Mouse (Mus musculus): ENCODE results near the gene Crhr1. TPM values are rescaled to one million over a fixed set of nuclear protein-coding genes. Genes with fewer than 3 reads are reported as not detected.

Gene Crhr1
- polyA plus RNA-seq, 1 experiment from 2014 or later = not detected

DNA sequence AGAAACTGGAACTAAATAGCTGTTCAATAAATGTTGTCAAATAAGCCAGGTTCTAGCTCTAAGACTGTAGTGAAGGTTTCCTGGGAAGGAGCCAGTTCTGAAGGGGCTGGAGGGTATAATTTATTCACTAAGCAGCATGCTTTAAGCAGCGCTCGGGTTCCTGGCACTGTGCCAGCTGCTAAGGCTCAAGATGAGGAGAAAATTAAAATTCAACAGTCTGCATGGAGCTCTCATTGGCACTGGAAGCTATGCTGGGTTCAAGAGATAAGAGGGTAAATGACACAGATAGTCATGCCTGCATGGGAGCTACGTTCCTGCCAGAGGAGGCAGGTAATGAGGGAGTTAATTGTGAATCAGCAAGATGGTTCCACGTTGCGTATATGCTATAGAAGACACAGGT lies 26.3 kb upstream of the Crhr1 start:
- no peak overlapping the region for H3K4me3 ChIP-seq (ENCODE audit: low read length)
- H3K9ac ChIP-seq (ENCODE audit: low read length) = no peak overlapping the region
- H3K4me1 ChIP-seq (ENCODE audit: control insufficient read depth, insufficient read depth, low read length) = no peaks in the 10 kb centered on the region
- no peak for ATAC-seq (replicated peaks; ENCODE audit: extremely low read depth, insufficient read depth, low FRiP score)
- H3K9me3 ChIP-seq (replicated peaks; ENCODE audit: control insufficient read depth, low read length) = no peaks in the 10 kb centered on the region
- no peaks in the 10 kb centered on the region for H3K36me3 ChIP-seq (ENCODE audit: control insufficient read depth, insufficient read depth)
- H3K27ac ChIP-seq (ENCODE audit: low read length) = no peak overlapping the region
- H3K4me2 ChIP-seq (ENCODE audit: low read depth, low read length) = no peak overlapping the region
- H3K27me3 ChIP-seq (ENCODE audit: control insufficient read depth, insufficient read depth, low read length) = peaks cover 2% of the 10 kb centered on the region; the same call in 1 of the 2 replicates
- 57% methylated on average over 5 of the region's 5 CpGs for WGBS

DNA sequence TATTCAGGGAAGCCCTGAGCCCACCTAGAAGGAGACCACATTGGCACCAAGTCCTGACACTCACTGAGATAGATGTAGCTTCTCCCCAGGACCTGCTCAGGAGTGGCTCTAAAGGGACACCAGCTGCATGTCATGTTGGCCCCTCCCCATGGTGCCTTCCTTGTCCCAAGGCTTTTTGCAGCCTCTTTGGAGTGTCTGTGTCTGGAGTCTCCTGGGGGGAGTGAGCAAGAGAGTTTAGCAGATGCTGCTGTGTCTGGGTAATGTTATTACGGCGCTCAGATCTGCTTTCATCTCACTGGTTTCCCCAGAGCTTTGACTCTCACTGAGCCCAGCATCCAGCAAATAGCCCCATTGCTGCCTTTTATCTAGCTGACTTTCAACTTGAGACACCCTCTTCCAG lies 25.7 kb upstream of the Crhr1 start:
- WGBS = 72% methylated on average over 2 of the region's 2 CpGs
- H3K4me3 ChIP-seq (ENCODE audit: low read length) = no peak overlapping the region
- H3K4me1 ChIP-seq (ENCODE audit: control insufficient read depth, insufficient read depth, low read length) = no peaks in the 10 kb centered on the region
- no peak overlapping the region for H3K4me2 ChIP-seq (ENCODE audit: low read depth, low read length)
- H3K9ac ChIP-seq (ENCODE audit: low read length) = no peak overlapping the region
- peaks cover 2% of the 10 kb centered on the region; the same call in 1 of the 2 replicates for H3K27me3 ChIP-seq (ENCODE audit: control insufficient read depth, insufficient read depth, low read length)
- no peak for ATAC-seq (replicated peaks; ENCODE audit: extremely low read depth, insufficient read depth, low FRiP score)
- H3K9me3 ChIP-seq (replicated peaks; ENCODE audit: control insufficient read depth, low read length) = no peaks in the 10 kb centered on the region
- no peak overlapping the region for H3K27ac ChIP-seq (ENCODE audit: low read length)
- H3K36me3 ChIP-seq (ENCODE audit: control insufficient read depth, insufficient read depth) = no peaks in the 10 kb centered on the region

DNA sequence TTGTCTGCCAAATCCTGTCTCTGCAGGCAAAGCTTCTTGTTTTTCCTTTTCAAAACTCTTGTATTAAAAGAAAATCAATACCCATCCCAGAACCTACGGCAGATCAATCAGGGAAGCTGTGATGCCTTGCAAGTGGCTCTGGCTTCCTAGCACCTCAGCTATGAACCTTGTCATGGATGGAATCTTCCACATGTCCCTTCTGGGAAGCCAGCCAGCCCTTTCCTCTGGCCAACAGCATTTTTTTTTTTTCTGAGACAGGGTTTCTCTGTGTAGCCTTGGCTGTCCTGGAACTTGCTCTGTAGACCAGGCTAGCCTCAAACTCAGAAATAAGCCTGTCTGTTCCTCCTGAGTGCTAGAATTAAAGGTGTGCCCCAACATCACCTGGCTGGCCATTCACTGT lies 22.3 kb upstream of the Crhr1 start:
- Histone ChIP-seq H3K27ac (ENCODE audit: low read length) (no peak overlapping the region), H3K27me3 (ENCODE audit: control insufficient read depth, insufficient read depth, low read length) (peaks cover 2% of the 10 kb centered on the region; the same call in 1 of the 2 replicates), H3K9ac (ENCODE audit: low read length) (no peak overlapping the region), H3K9me3 (replicated peaks; ENCODE audit: control insufficient read depth, low read length) (no peaks in the 10 kb centered on the region), H3K4me2 (ENCODE audit: low read depth, low read length) (no peak overlapping the region), H3K36me3 (ENCODE audit: control insufficient read depth, insufficient read depth) (no peaks in the 10 kb centered on the region), H3K4me1 (ENCODE audit: control insufficient read depth, insufficient read depth, low read length) (no peaks in the 10 kb centered on the region), H3K4me3 (ENCODE audit: low read length) (no peak overlapping the region)
- no peak for ATAC-seq (replicated peaks; ENCODE audit: extremely low read depth, insufficient read depth, low FRiP score)
- 63% methylated on average over 1 of the region's 1 CpGs for WGBS

DNA sequence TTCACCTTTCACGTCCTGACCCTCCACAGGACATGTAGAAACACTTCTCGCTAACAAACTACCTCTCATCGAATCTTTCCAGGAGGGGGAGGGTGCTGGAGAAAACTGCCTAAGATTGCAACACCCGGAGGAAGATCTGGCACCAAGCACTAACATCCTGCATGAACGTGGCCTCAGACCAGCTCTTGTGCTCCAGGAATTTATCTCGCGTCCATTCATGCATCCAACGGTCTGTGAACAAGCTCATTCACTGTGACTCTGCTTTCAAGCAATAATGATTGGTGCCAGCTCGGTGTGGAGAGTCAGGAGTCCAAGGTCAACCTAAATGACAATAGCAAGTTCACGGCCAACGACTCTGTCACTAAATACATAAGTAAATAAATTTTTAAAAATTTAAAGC lies 20.8 kb upstream of the Crhr1 start:
- 67% methylated on average over 11 of the region's 11 CpGs for WGBS

DNA sequence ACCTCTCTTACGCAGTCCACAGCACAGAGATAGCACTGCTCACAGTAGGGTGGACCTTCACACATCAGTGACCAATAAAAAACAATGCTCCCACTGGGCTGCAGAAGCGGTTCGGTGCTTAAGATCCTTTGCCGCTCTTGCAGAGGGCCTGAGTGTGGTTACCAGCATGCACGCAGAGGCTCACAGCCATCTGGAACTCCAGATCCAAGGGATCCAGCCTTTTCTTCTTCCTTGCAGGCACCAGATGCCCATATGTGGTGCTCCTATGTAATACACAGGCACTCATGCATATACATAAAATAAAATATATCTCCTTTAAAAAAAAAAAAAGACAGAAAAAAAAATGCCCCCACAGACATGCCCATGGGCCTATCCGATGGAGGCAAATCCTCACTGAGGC lies 19.0 kb upstream of the Crhr1 start:
- H3K9me3 ChIP-seq (replicated peaks; ENCODE audit: control insufficient read depth, low read length) = no peaks in the 10 kb centered on the region
- H3K36me3 ChIP-seq (ENCODE audit: control insufficient read depth, insufficient read depth) = no peaks in the 10 kb centered on the region
- no peak for ATAC-seq (replicated peaks; ENCODE audit: extremely low read depth, insufficient read depth, low FRiP score)
- WGBS = 80% methylated on average over 6 of the region's 6 CpGs
- H3K27me3 ChIP-seq (ENCODE audit: control insufficient read depth, insufficient read depth, low read length) = no peaks in the 10 kb centered on the region
- H3K4me2 ChIP-seq (ENCODE audit: low read depth, low read length) = no peak overlapping the region
- H3K4me3 ChIP-seq (ENCODE audit: low read length) = no peak overlapping the region
- H3K9ac ChIP-seq (ENCODE audit: low read length) = no peak overlapping the region
- no peaks in the 10 kb centered on the region for H3K4me1 ChIP-seq (ENCODE audit: control insufficient read depth, insufficient read depth, low read length)
- H3K27ac ChIP-seq (ENCODE audit: low read length) = no peak overlapping the region

More for the DNA sequence above, 20.8 kb upstream of the Crhr1 start:
- Histone ChIP-seq H3K9me3 (replicated peaks; ENCODE audit: control insufficient read depth, low read length) (no peaks in the 10 kb centered on the region), H3K4me1 (ENCODE audit: control insufficient read depth, insufficient read depth, low read length) (no peaks in the 10 kb centered on the region), H3K4me2 (ENCODE audit: low read depth, low read length) (no peak overlapping the region), H3K4me3 (ENCODE audit: low read length) (no peak overlapping the region), H3K36me3 (ENCODE audit: control insufficient read depth, insufficient read depth) (no peaks in the 10 kb centered on the region), H3K9ac (ENCODE audit: low read length) (no peak overlapping the region), H3K27me3 (ENCODE audit: control insufficient read depth, insufficient read depth, low read length) (peaks cover 2% of the 10 kb centered on the region; the same call in 1 of the 2 replicates), H3K27ac (ENCODE audit: low read length) (no peak overlapping the region)
- no peak for ATAC-seq (replicated peaks; ENCODE audit: extremely low read depth, insufficient read depth, low FRiP score)

DNA sequence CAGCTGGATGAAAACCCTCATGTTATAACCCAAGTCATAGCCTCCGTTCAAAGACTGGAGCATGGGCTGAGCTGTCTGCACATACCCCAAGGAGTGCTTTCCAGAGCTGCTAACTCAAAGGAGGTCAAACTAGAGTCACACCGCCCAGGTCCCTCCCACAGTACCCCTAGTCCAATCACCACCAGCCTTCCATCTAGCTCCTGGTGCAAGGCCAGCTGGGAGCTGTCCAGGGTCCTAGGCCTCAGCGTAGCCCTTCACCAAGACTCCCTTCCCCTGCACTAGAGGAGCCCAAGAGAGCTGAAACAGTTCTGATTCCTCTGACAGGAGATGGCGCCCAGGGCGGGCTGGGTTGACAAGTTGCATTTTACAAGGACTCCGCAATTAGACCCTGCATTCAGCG lies 18.0 kb upstream of the Crhr1 start:
- Histone ChIP-seq H3K27ac (ENCODE audit: low read length) (no peak overlapping the region), H3K9me3 (replicated peaks; ENCODE audit: control insufficient read depth, low read length) (no peaks in the 10 kb centered on the region), H3K36me3 (ENCODE audit: control insufficient read depth, insufficient read depth) (no peaks in the 10 kb centered on the region), H3K4me2 (ENCODE audit: low read depth, low read length) (no peak overlapping the region), H3K4me1 (ENCODE audit: control insufficient read depth, insufficient read depth, low read length) (no peaks in the 10 kb centered on the region), H3K27me3 (ENCODE audit: control insufficient read depth, insufficient read depth, low read length) (no peaks in the 10 kb centered on the region), H3K9ac (ENCODE audit: low read length) (no peak overlapping the region), H3K4me3 (ENCODE audit: low read length) (no peak overlapping the region)
- WGBS = 2% methylated on average over 7 of the region's 7 CpGs
- peak; percentile 86 for ATAC-seq (replicated peaks; ENCODE audit: extremely low read depth, insufficient read depth, low FRiP score)

DNA sequence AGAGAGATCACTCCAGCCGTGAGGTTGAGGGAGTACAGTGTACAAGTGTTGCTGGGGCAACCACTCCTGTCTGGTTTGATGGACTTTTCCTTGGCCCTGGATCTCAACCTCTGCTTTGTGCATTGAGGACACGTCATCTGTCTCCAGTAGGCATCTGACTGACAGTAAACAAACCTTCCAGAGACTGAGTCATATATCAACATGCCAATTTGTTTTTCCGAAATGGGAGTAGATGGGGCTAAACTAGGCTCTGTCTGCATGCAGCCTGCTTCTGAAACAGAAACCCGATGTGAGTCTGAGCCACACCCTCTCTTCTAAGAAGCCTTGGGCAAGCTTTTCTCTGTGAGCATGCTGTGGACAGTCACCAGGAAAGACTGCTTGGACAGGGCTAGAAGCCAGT lies 14.3 kb upstream of the Crhr1 start:
- no peak overlapping the region for H3K4me2 ChIP-seq (ENCODE audit: low read depth, low read length)
- no peak overlapping the region for H3K4me3 ChIP-seq (ENCODE audit: low read length)
- no peak for ATAC-seq (replicated peaks; ENCODE audit: extremely low read depth, insufficient read depth, low FRiP score)
- 64% methylated on average over 4 of the region's 4 CpGs for WGBS
- no peak overlapping the region for H3K9ac ChIP-seq (ENCODE audit: low read length)
- H3K27ac ChIP-seq (ENCODE audit: low read length) = no peak overlapping the region
- H3K9me3 ChIP-seq (replicated peaks; ENCODE audit: control insufficient read depth, low read length) = no peaks in the 10 kb centered on the region
- no peaks in the 10 kb centered on the region for H3K36me3 ChIP-seq (ENCODE audit: control insufficient read depth, insufficient read depth)
- no peaks in the 10 kb centered on the region for H3K4me1 ChIP-seq (ENCODE audit: control insufficient read depth, insufficient read depth, low read length)
- 0 out of 2 replicates have a peak, but pooled peaks cover 2% of the 10 kb centered on the region for H3K27me3 ChIP-seq (ENCODE audit: control insufficient read depth, insufficient read depth, low read length)

DNA sequence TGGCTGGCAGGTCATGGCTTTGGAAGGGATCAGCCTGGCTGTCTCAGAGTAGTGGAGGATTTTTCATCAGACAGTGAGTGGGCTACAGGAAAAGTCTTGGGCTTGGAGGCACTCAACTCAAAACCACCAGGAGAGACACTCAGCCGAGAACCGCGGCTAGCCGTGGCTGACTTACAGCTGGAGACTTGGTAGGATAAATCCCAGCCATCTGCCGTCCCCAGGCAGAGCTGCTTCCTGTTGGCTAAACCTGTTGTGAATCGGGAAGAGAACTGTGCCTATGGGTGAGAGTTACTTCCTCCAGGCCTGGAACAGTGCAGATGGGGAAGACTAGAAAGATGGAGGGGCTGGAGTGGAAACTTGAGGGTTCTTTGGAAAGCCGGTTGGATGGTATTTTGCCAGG lies 9.7 kb upstream of the Crhr1 start:
- ATAC-seq (replicated peaks; ENCODE audit: extremely low read depth, insufficient read depth, low FRiP score) = no peak
- 60% methylated on average over 7 of the region's 7 CpGs for WGBS
- no peaks in the 10 kb centered on the region for H3K36me3 ChIP-seq (ENCODE audit: control insufficient read depth, insufficient read depth)
- H3K9me3 ChIP-seq (replicated peaks; ENCODE audit: control insufficient read depth, low read length) = no peaks in the 10 kb centered on the region
- H3K4me1 ChIP-seq (ENCODE audit: control insufficient read depth, insufficient read depth, low read length) = no peaks in the 10 kb centered on the region
- H3K4me2 ChIP-seq (ENCODE audit: low read depth, low read length) = no peak overlapping the region
- H3K9ac ChIP-seq (ENCODE audit: low read length) = no peak overlapping the region
- H3K27ac ChIP-seq (ENCODE audit: low read length) = no peak overlapping the region
- no peak overlapping the region for H3K4me3 ChIP-seq (ENCODE audit: low read length)
- peaks cover 7% of the 10 kb centered on the region; the same call in 1 of the 2 replicates for H3K27me3 ChIP-seq (ENCODE audit: control insufficient read depth, insufficient read depth, low read length)

DNA sequence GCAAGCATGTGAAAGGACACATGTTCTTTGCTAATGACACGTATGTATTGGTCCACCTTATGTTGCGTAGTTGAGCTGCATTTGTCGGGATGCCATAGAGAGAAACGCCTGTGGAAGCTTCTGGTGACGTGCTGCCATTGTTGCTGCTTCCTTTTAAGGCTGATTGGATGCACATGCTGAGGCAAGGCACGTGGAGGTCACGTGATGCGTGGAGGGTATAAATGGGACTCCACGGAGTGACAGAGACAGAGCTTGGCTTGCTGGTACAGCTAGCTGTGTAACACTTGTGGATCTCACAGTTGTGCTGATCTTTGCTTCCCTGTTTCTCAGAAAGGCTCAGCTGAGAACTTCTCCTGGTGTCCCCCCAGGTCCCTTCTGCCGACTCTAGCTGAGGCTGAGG lies 9.2 kb upstream of the Crhr1 start:
- 79% methylated on average over 10 of the region's 10 CpGs for WGBS
- no peak overlapping the region for H3K4me3 ChIP-seq (ENCODE audit: low read length)

DNA sequence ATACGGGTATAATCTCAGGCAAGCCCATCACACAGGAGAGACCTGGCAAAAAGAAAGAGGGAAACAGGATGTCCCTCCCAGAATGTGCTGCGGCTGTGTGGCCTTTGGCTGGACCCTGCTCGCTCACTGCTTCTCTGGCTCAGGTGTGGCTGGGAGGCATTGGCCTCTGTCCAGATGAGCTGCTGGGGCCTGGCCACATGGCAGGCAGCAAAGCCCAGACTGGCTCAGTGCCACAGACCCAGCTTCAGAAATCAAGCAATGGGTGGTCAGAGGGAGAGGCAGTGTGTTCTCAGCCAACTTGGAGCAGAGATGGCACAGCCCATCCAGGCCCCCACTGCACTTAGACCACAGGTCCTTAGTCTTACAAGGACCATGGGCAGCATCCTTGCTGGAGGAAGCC lies 8.1 kb upstream of the Crhr1 start:
- no peak overlapping the region for H3K4me2 ChIP-seq (ENCODE audit: low read depth, low read length)
- H3K9ac ChIP-seq (ENCODE audit: low read length) = no peak overlapping the region
- no peak for ATAC-seq (replicated peaks; ENCODE audit: extremely low read depth, insufficient read depth, low FRiP score)
- H3K27ac ChIP-seq (ENCODE audit: low read length) = no peak overlapping the region
- 69% methylated on average over 3 of the region's 3 CpGs for WGBS
- no peak overlapping the region for H3K4me3 ChIP-seq (ENCODE audit: low read length)
- H3K36me3 ChIP-seq (ENCODE audit: control insufficient read depth, insufficient read depth) = no peaks in the 10 kb centered on the region
- peaks cover 11% of the 10 kb centered on the region for H3K27me3 ChIP-seq (ENCODE audit: control insufficient read depth, insufficient read depth, low read length)
- no peaks in the 10 kb centered on the region for H3K9me3 ChIP-seq (replicated peaks; ENCODE audit: control insufficient read depth, low read length)
- H3K4me1 ChIP-seq (ENCODE audit: control insufficient read depth, insufficient read depth, low read length) = no peaks in the 10 kb centered on the region

More for the DNA sequence above, 9.2 kb upstream of the Crhr1 start:
- H3K27ac ChIP-seq (ENCODE audit: low read length) = no peak overlapping the region
- peaks cover 11% of the 10 kb centered on the region; the same call in 1 of the 2 replicates for H3K27me3 ChIP-seq (ENCODE audit: control insufficient read depth, insufficient read depth, low read length)
- ATAC-seq (replicated peaks; ENCODE audit: extremely low read depth, insufficient read depth, low FRiP score) = no peak
- no peaks in the 10 kb centered on the region for H3K4me1 ChIP-seq (ENCODE audit: control insufficient read depth, insufficient read depth, low read length)
- H3K9ac ChIP-seq (ENCODE audit: low read length) = no peak overlapping the region
- no peaks in the 10 kb centered on the region for H3K36me3 ChIP-seq (ENCODE audit: control insufficient read depth, insufficient read depth)
- H3K9me3 ChIP-seq (replicated peaks; ENCODE audit: control insufficient read depth, low read length) = no peaks in the 10 kb centered on the region
- no peak overlapping the region for H3K4me2 ChIP-seq (ENCODE audit: low read depth, low read length)

Data from heart, embryonic 16.5 days (tissue).